Mouse (Mus musculus) macrophage (primary cell): ENCODE measurements around the gene 1810043G02Rik. TPM values are rescaled to one million over a fixed set of nuclear protein-coding genes. Genes with fewer than 3 reads are reported as not detected.
A peak's percentile ranks its signal among the peaks of the same experiment; 100 is the strongest.
"Not testable (repeated sequence)": the region's sequence is repeated elsewhere in the genome, so short reads cannot be mapped to it uniquely, and the experiment has no call there.

Source experiments
- H3K27ac ChIP-seq: fragments of 350-480 bp; formaldehyde crosslinking; 2 replicates; pipeline ENCODE4 v1.9.0; 2021
- H3K36me3 ChIP-seq: fragments of 350-480 bp; formaldehyde crosslinking; 2 replicates; pipeline ENCODE4 v1.9.0; 2021; ENCODE audit errors: inconsistent target
- H3K4me3 ChIP-seq: fragments of 350-480 bp; formaldehyde crosslinking; 2 replicates; pipeline ENCODE4 v1.9.0; 2021; ENCODE audit errors: inconsistent target
- H3K79me2 ChIP-seq: fragments of 350-480 bp; formaldehyde crosslinking; 2 replicates; pipeline ENCODE4 v1.9.0; 2021; ENCODE audit errors: inconsistent target
- WGBS: methylation state at CpG from one replicate; pipeline ENCODE4 v1.1.7; 2026; ENCODE audit warnings: inconsistent platforms; ENCODE audit not compliant: missing documents; 5-methylcytosine and 5-hydroxymethylcytosine counted together
- polyA plus RNA-seq: library from polyadenylated mRNA; stranded (reverse); fragments of 250-400 nt; gene quantifications from 3 replicates; pipeline ENCODE4 v1.2.4, GENCODE M21; 2018; ENCODE audit warnings: inconsistent platforms

1810043G02Rik gene
- polyA plus RNA-seq, 1 experiment from 2014 or later, result 9.8 TPM

DNA sequence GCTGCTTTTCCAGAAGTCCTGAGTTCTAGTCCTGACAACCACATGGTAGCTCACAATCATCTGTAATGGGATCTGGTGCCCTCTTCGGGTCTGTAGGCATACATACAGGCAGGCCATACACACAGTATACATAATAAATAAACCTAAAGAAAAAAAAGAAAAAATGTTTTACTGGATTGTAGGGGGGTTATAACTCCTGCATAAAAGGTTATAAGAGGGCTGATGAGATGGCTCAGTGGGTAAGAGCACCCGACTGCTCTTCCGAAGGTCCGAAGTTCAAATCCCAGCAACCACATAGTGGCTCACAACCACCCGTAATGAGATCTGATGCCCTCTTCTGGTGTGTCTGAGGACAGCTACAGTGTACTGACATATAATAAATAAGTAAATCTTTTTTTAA lies 32.8 kb downstream of the 1810043G02Rik start:
- not testable (repeated sequence) for H3K27ac ChIP-seq, H3K36me3 ChIP-seq, H3K4me3 ChIP-seq
- H3K79me2 ChIP-seq, result peaks cover 30% of the 10 kb centered on the region
- WGBS, result 90% methylated on average over 1 of the region's 5 CpGs

DNA sequence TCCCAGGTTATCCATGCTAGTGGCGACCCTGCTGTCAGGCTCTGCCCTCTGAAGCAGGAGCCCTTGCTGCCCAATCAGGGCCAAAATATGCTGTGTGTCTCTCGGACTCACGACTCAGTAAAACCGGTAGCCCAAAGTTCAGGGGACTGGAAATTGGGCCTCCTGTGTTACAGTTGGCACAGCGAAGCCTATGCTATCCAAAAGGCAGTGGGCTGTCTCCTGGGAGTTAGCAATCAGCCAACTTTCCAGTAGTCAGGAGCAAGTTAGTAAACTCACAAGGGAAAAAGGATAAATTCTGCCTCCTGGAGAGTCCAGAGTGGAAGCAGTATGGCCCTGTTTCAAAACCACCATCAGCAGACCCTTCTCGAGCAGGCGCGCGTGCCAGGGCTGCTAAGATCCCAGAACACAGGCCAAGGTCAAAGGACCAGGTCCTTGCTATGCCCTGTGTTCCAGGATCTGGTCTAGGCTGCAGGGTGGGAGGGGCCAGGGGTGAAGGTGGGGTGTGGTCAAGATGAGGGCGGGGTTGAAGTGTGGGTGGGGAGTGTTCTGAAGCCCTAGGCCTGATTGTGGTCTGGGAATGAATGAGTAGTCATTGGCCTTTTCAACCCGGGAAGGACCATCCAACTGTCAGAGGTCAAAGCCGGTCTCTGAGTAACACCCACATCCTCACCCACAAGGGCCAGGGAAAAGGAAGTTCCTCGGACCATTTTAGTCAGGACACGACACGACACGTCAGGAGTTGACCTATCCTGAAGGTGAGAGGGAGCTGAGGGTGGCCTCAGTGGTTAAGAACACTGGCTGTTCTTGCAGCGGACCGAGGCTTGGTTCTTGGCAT lies 34.6 kb downstream of the 1810043G02Rik start:
- no peaks in the 10 kb centered on the region for H3K36me3 ChIP-seq
- no peak overlapping the region for H3K27ac ChIP-seq
- 87% methylated on average over 18 of the region's 18 CpGs for WGBS
- peaks cover 12% of the 10 kb centered on the region for H3K79me2 ChIP-seq
- no peak overlapping the region for H3K4me3 ChIP-seq

DNA sequence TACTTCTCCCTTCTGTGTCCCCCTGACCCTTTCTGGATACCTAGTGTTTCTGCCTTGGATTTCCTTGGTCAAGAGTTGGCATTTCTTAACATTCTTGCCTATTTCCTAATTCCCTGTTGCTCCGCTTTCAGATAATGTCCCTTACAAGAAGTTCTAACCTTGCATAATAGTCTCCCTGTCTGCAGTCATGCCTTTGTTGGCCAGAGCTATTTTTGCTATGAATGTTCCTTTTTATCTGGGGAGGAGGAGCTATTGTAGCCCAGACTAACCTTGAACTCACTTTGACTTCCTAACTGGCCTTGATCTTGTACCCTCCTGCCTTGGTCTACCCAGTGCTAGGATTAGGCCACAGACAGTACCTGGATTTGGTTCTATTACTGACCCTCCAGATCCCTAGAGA lies 37.2 kb downstream of the 1810043G02Rik start:
- WGBS, result 21% methylated on average over 1 of the region's 1 CpGs
- Histone ChIP-seq H3K79me2 (no peaks in the 10 kb centered on the region), H3K27ac (peak overlapping the region; percentile 33), H3K4me3 (no peak overlapping the region), H3K36me3 (no peaks in the 10 kb centered on the region)

DNA sequence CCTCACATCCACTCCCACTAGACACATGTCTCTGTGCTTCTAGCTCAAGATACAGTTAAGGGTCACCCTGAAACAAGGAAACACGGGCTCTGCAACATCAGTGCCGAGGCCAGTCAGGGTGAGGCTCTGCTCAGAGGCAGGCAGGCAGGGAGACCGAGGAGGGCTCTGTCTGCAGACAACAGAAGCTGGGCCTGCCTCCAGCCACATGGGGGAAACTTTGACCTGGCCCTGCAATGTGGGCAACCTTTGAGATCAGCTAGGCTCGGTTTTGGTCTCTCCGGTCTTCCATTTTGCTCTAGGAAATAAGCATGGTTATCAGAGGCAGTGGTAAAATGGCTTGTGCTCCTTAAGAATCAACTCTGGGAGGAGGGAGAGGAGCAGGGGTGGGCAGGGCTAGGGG lies 38.0 kb downstream of the 1810043G02Rik start:
- no peaks in the 10 kb centered on the region for H3K36me3 ChIP-seq
- H3K79me2 ChIP-seq, result no peaks in the 10 kb centered on the region
- H3K4me3 ChIP-seq, result no peak overlapping the region
- WGBS, result 60% methylated on average over 5 of the region's 5 CpGs
- no peak overlapping the region for H3K27ac ChIP-seq

DNA sequence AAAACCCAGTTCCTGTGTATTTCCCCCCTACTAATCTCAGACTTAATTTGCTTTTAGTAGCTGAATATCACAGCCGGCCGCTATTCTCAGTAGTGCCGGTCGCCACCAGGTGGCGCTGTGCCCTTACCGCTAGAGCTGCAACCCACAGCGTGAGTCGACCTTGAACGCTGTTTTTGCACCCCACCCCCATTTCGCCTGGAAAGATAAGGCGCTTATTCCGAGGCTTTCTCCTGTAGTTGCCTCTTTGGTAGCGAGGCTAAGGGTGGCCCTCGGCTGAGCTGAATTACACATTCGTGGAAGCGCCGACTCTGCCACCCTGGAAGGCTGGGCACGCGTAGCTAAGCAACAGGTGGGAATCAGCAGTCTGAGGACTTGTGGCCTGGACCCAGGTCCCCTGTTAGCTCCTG lies 40.5 kb downstream of the 1810043G02Rik start:
- Histone ChIP-seq H3K36me3 (no peaks in the 10 kb centered on the region), H3K79me2 (no peaks in the 10 kb centered on the region), H3K4me3 (no peak overlapping the region), H3K27ac (no peak overlapping the region)
- WGBS, result 26% methylated on average over 19 of the region's 19 CpGs

DNA sequence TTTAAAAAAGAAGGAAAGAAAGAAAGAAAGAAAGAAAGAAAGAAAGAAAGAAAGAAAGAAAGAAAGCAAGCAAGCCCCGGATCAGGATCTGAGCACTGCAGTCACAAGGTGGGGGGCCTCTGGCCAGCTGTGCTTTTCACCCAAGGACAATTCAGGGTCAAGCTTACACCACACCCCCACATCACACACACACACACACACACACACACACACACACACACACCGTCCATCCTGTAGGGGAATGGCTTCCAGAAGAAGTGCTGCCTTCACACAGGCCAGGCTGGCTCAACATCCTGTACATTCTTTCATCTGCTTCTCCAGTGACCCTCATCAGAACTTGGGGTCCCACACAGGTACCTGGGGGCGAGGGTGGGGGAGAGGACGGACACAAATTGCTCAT lies 41.0 kb downstream of the 1810043G02Rik start:
- Histone ChIP-seq H3K4me3 (no peak overlapping the region), H3K27ac (no peak overlapping the region), H3K36me3 (no peaks in the 10 kb centered on the region), H3K79me2 (no peaks in the 10 kb centered on the region)
- WGBS, result 86% methylated on average over 3 of the region's 4 CpGs

DNA sequence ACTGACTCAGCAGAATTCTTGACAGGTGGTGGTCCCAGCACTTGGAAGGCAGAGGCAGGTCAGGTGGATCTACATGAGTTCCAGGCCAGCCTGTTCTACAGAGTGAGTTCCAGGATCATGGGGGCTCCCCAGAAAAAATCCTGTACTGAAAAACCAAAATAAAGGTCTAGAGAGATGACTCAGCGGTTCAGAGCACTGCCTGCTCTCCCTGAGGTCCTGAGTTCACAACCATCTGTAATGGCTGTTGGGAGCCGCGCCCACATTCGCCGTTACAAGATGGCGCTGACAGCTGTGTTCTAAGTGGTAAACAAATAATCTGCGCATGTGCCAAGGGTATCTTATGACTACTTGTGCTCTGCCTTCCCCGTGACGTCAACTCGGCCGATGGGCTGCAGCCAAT lies 41.7 kb downstream of the 1810043G02Rik start:
- not testable (repeated sequence) for H3K27ac ChIP-seq, H3K36me3 ChIP-seq, H3K79me2 ChIP-seq, H3K4me3 ChIP-seq
- 92% methylated on average over 6 of the region's 11 CpGs for WGBS

DNA sequence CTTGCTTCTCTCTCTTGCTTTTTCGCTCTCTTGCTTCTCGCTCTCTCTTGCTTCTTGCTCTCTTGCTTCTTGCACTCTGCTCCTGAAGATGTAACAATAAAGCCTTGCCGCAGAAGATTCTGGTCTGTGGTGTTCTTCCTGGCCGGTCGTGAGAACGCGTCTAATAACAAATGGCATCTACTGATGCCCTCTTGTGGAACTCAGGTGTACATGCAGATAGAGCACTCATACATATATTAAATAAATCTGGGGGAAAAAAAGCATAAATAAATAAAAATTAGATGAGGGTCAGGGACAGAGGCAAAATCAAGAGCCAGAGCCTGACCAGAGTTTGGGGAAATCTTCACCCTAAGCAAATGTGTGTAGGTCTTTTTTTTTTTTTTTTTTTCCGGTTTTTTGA lies 47.1 kb downstream of the 1810043G02Rik start:
- H3K4me3 ChIP-seq, H3K36me3 ChIP-seq, H3K27ac ChIP-seq, H3K79me2 ChIP-seq: not testable (repeated sequence)
- no CpG with 5 or more reads among the region's 8 CpGs for WGBS

DNA sequence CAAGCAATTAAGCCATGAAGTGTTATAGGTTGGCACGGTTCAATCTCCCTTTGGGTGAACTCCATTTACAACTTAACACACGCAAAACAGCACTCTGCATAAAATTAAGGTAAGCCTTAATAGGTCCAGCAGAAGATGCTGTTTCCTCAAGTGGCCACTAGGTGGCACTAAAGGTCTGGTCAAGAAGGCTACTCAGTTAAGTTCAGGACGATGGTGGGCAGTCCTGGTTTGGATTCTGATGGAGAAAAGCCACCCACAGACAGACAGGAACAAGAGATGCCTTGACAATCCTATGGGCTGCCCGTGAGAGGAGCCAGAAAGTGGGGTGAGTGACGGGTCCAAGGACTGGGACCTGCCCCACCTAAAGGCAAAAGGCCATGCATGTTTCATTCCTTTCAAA lies 49.8 kb downstream of the 1810043G02Rik start:
- Histone ChIP-seq H3K4me3 (no peak overlapping the region), H3K27ac (no peak overlapping the region)

DNA sequence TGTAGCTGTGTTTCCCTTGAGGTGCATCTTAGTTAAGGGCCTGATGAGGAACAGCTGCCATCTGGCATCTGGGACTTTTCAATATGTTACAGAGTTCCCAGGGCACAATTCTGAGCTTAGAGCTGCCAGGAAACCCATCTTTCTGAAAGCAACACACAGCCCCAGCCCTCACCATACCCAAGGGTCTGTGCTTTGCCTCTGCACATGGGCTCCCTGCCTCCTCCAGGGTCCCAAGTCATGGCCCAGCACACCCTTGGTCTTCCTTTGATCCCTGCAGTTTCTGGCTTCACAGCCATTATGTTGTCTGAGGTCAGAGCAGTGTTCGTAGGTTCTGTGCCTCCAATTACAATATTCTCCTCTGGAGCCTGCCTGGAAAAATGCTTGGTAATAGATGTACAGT lies 50.8 kb downstream of the 1810043G02Rik start:
- Histone ChIP-seq H3K79me2 (no peaks in the 10 kb centered on the region), H3K27ac (no peak overlapping the region), H3K36me3 (no peaks in the 10 kb centered on the region), H3K4me3 (no peak overlapping the region)
- WGBS, result 100% methylated on average over 1 of the region's 1 CpGs

More for the DNA sequence above, 49.8 kb downstream of the 1810043G02Rik start:
- Histone ChIP-seq H3K36me3 (no peaks in the 10 kb centered on the region), H3K79me2 (no peaks in the 10 kb centered on the region)
- WGBS, result 5% methylated on average over 5 of the region's 5 CpGs

DNA sequence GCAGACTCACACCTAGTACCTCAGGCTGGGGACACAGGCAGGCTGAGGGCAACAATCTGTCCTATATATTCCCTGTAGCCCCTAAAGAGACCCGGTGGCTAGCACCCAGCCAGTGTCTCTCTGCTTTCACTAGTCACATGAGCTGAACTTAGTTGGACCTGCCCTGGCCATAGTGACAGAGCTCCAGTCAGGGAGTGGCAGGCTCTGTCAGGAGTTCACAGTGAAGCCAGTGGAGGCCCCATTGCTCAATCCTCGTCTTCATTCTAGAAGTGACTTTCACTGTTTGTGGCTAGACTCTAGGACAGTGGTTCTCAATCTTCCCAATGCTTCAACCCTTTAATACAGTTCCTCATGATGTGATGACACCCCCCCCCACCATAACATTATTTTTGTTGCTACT lies 53.7 kb downstream of the 1810043G02Rik start:
- Histone ChIP-seq H3K36me3 (no peaks in the 10 kb centered on the region), H3K4me3 (no peak overlapping the region), H3K79me2 (no peaks in the 10 kb centered on the region), H3K27ac (no peak overlapping the region)
- 60% methylated on average over 2 of the region's 2 CpGs for whole genome bisulfite sequencing

Other genes with a start within 250 kb of the 1810043G02Rik start
- not detected in 3 replicates for gene Gm18596, start 235.9 kb upstream of the 1810043G02Rik start, polyA plus RNA-seq
- gene Gm9736, start 227.2 kb upstream of the 1810043G02Rik start, polyA plus RNA-seq, result not detected in 3 replicates
- not detected in 3 replicates for gene Gm3233, start 218.8 kb upstream of the 1810043G02Rik start, polyA plus RNA-seq
- gene Gm3238, start 207.2 kb upstream of the 1810043G02Rik start, polyA plus RNA-seq, result not detected in 3 replicates
- not detected in 3 replicates for gene Gm7138, start 201.6 kb upstream of the 1810043G02Rik start, polyA plus RNA-seq
- not detected in 3 replicates for gene Gm3250, start 196.0 kb upstream of the 1810043G02Rik start, polyA plus RNA-seq
- not detected in 3 replicates for gene Gm7137, start 190.3 kb upstream of the 1810043G02Rik start, polyA plus RNA-seq
- not detected in 3 replicates for gene Gm9639, start 183.4 kb upstream of the 1810043G02Rik start, polyA plus RNA-seq
- not detected in 3 replicates for gene Gm19668, start 179.4 kb upstream of the 1810043G02Rik start, polyA plus RNA-seq
- not detected in 3 replicates for gene Gm9507, start 166.7 kb upstream of the 1810043G02Rik start, polyA plus RNA-seq
- not detected in 3 replicates for gene Gm2696, start 163.8 kb upstream of the 1810043G02Rik start, polyA plus RNA-seq
- not detected in 3 replicates for gene Krtap10-4, start 151.4 kb upstream of the 1810043G02Rik start, polyA plus RNA-seq
- gene Krtap10-10, start 142.6 kb upstream of the 1810043G02Rik start, polyA plus RNA-seq, result not detected in 3 replicates
- gene Gm36176, start 131.7 kb upstream of the 1810043G02Rik start, polyA plus RNA-seq, result not detected in 3 replicates
- not detected in 3 replicates for gene Gm10318, start 125.7 kb upstream of the 1810043G02Rik start, polyA plus RNA-seq
- not detected in 3 replicates for gene Gm3285, start 116.5 kb upstream of the 1810043G02Rik start, polyA plus RNA-seq
- 0.09 TPM in 1 of 3 replicates, not detected in the others for gene Lrrc3, start 76.0 kb upstream of the 1810043G02Rik start, polyA plus RNA-seq
- 2.6 to 5.5 TPM (median 4.7 TPM) in 3 replicates for gene Trpm2, start 8.0 kb upstream of the 1810043G02Rik start, polyA plus RNA-seq
- 12.8 to 25.9 TPM (median 18.5 TPM) in 3 replicates for gene Pfkl, start 31.6 kb downstream of the 1810043G02Rik start, polyA plus RNA-seq
- 0.14 to 2.0 TPM in 2 of 3 replicates, not detected in the other for gene Dnmt3l, start 63.4 kb downstream of the 1810043G02Rik start, polyA plus RNA-seq
- gene Aire, start 65.1 kb downstream of the 1810043G02Rik start, polyA plus RNA-seq, result not detected in 3 replicates
- gene Icosl, start 90.8 kb downstream of the 1810043G02Rik start, polyA plus RNA-seq, result 3.6 to 12.1 TPM (median 7.4 TPM) in 3 replicates
- 30.3 to 37.8 TPM (median 37.5 TPM) in 3 replicates for gene D10Jhu81e, start 191.3 kb downstream of the 1810043G02Rik start, polyA plus RNA-seq
- gene Pwp2, start 206.6 kb downstream of the 1810043G02Rik start, polyA plus RNA-seq, result 6.1 to 17.2 TPM (median 6.1 TPM) in 3 replicates